ENCODE assay signal across 27 mouse cellular contexts in the genomic region with DNA sequence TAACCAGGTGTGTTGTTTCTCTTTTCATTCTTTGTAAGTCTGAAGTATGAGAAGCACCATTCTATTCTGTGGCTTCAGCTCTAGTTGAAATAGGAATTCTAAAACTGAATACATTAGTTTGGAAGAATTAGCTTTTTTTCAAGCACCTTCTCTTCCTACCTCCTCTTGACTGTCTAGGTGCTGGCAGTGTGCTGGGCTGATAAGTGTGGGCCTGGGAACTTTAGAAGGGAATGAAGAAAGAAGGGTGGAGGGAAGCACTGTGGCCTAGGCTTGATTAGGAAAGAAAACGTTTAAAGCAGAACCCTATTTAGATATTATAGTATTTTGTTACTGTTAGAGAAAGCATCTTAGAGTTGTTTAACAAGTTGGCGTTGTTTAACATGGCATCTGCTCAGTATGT. TPM values are rescaled to one million over a fixed set of nuclear protein-coding genes. Genes with fewer than 3 reads are reported as not detected.
A peak's percentile ranks its signal among the peaks of the same experiment; 100 is the strongest.
DNase-seq lines count a peak whose midpoint lies in the region; ATAC-seq and TF ChIP-seq lines count a peak whose summit lies in the region.
"Had no signal": no experiment of that assay in that cellular context is flagged by ENCODE, and none has a peak within 500 bp of the region (broad histone marks: within the 10 kb centered on the region; RNA-seq: fewer than 3 reads in every experiment).

No protein-coding gene starts in this region.

- H3K79me2 ChIP-seq in CH12.LX (replicated peaks; ENCODE audit: control insufficient read depth, extremely low read depth, insufficient read depth, poor library complexity, severe bottlenecking): peaks cover 74% of the 10 kb centered on the region

- in situ Hi-C loops in CH12.LX (cut with MboI; ENCODE audit: low pct_ligation_motif_present, low pct_unique_long_range_greater_than_20kb, low sequenced_read_pairs): loop anchor here (5.0 kb wide), 1 partner anchor 49 kb away; no protein-coding TSS in a partner anchor

- peak overlapping the region; percentile 99 for H3K4me3 ChIP-seq in erythroblast, embryonic 14.5 days (replicated peaks)
- H3K4me3 ChIP-seq in CH12.LX (replicated peaks in 1 of 3; ENCODE audit: low read depth in 2 of 3, low read length in 2 of 3, poor library complexity in 1 of 3): no peak overlapping the region
- H3K4me3 ChIP-seq in liver, embryonic 11.5 days (ENCODE audit: low read depth, low read length): no peak overlapping the region
- H3K4me3 ChIP-seq in liver, embryonic 16.5 days (ENCODE audit: low read depth, low read length): peak overlapping the region; percentile 29
- no peak overlapping the region for H3K4me3 ChIP-seq in kidney, adult 2 months (ENCODE audit: insufficient read depth, low read depth, low read length)
- H3K4me3 ChIP-seq: heart, adult 2 months; heart, embryonic 15.5 days; limb, embryonic 10.5 days; limb, embryonic 15.5 days; lung, embryonic 15.5 days; neural tube, embryonic 15.5 days had no signal

- no peak for TF ChIP-seq POLR2A in CH12.LX (IDR thresholded peaks at IDR 0.05; ENCODE audit: low read depth, low read length)
- no peak for TF ChIP-seq POLR2A in kidney, adult 2 months (IDR thresholded peaks at IDR 0.05; ENCODE audit: low read depth, low read length)

- TF ChIP-seq EP300 in CH12.LX (IDR thresholded peaks at IDR 0.05; ENCODE audit: low read length): no peak

- no peaks in the 10 kb centered on the region for H3K27me3 ChIP-seq in erythroblast, embryonic 14.5 days (ENCODE audit: control insufficient read depth)
- H3K27me3 ChIP-seq in CH12.LX (replicated peaks): no peaks in the 10 kb centered on the region
- no peaks in the 10 kb centered on the region for H3K27me3 ChIP-seq in liver, embryonic 11.5 days (replicated peaks; ENCODE audit: control insufficient read depth, insufficient read depth, low read length)
- no peaks in the 10 kb centered on the region for H3K27me3 ChIP-seq in liver, embryonic 16.5 days (ENCODE audit: control insufficient read depth, insufficient read depth, low read depth, low read length)
- H3K27me3 ChIP-seq in kidney, adult 2 months (replicated peaks; ENCODE audit: control insufficient read depth, insufficient read depth, low read length): no peaks in the 10 kb centered on the region
- H3K27me3 ChIP-seq: heart, embryonic 15.5 days; limb, embryonic 15.5 days; lung, embryonic 15.5 days; neural tube, embryonic 15.5 days; Patski had no signal

- dilution Hi-C loops in CH12.LX (cut with MboI; ENCODE audit: extremely low pct_ligation_motif_present, extremely low pct_unique_long_range_greater_than_20kb, low sequenced_read_pairs): no loop called here

- no peak for DNase-seq in CH12.LX (ENCODE audit: extremely low read depth)
- DNase-seq in liver, embryonic 11.5 days (ENCODE audit: low spot score): no peak
- DNase-seq in urinary bladder, postnatal 36 days (ENCODE audit: low spot score in 2 of 2): no peak
- DNase-seq in kidney, adult 2 months: no peak
- DNase-seq: adrenal gland, postnatal 14 days; cerebellum, adult 18-20 months; cerebellum, postnatal 10 days; forebrain, postnatal 0 days; gastrocnemius, postnatal 14 days; heart, adult 2 months; kidney, adult 8-10 months; kidney, postnatal 4 days; retina, postnatal 1 day; right cerebral cortex, postnatal 14 days had no signal

- H3K36me3 ChIP-seq in erythroblast, embryonic 14.5 days (ENCODE audit: control insufficient read depth): peaks cover 87% of the 10 kb centered on the region
- H3K36me3 ChIP-seq in CH12.LX (replicated peaks in 1 of 2; ENCODE audit: control insufficient read depth in 1 of 2, insufficient read depth in 1 of 2, low read length in 1 of 2): peaks cover 20 to 34% of the 10 kb centered on the region in 2 experiments
- peaks cover 4% of the 10 kb centered on the region; the same call in 1 of the 2 replicates for H3K36me3 ChIP-seq in liver, embryonic 11.5 days (ENCODE audit: control insufficient read depth, insufficient read depth, low read length)
- H3K36me3 ChIP-seq in liver, embryonic 16.5 days (ENCODE audit: control insufficient read depth, insufficient read depth): peaks cover 28% of the 10 kb centered on the region
- H3K36me3 ChIP-seq in kidney, adult 2 months (ENCODE audit: control insufficient read depth, insufficient read depth, low read length): no peaks in the 10 kb centered on the region

- no peak; the same call in 1 of the 2 replicates for ATAC-seq in erythroblast, adult 5-6 weeks (replicated peaks; ENCODE audit: low FRiP score, poor library complexity, severe bottlenecking)
- peak; percentile 66; the same call in 1 of the 2 replicates for ATAC-seq in liver, embryonic 11.5 days (replicated peaks; ENCODE audit: low FRiP score)
- ATAC-seq in liver, embryonic 16.5 days (ENCODE audit: low read depth): peak; percentile 74
- ATAC-seq in activated CD4-positive, CD25-positive, alpha-beta regulatory T cell, adult 4 months: no peak
- ATAC-seq: forebrain, postnatal 0 days; hindbrain, embryonic 16.5 days; Patski had no signal

- no peak for TF ChIP-seq CTCF in CH12.LX (conservative IDR thresholded peaks at IDR 0.05 in 1 of 2, IDR thresholded peaks at IDR 0.05 in 1 of 2; ENCODE audit: low read depth in 2 of 2, low read length in 2 of 2)
- TF ChIP-seq CTCF in kidney, adult 2 months (conservative IDR thresholded peaks at IDR 0.05; ENCODE audit: insufficient read depth, insufficient read length, low read depth, low read length): no peak

- no peak for TF ChIP-seq RAD21 in CH12.LX (IDR thresholded peaks at IDR 0.05; ENCODE audit: low read depth, low read length)

- H3K27ac ChIP-seq in CH12.LX (ENCODE audit: insufficient read depth, low read depth): no peak overlapping the region
- H3K27ac ChIP-seq in liver, embryonic 11.5 days (ENCODE audit: low read depth, low read length): no peak overlapping the region
- H3K27ac ChIP-seq in liver, embryonic 16.5 days (ENCODE audit: low read length): peak overlapping the region; percentile 55; the same call in 1 of the 2 replicates
- H3K27ac ChIP-seq in kidney, adult 2 months (ENCODE audit: insufficient read depth, low read depth, low read length): no peak overlapping the region
- H3K27ac ChIP-seq: heart, adult 2 months; heart, embryonic 15.5 days; kidney, postnatal 0 days; limb, embryonic 10.5 days; limb, embryonic 15.5 days; lung, embryonic 15.5 days; neural tube, embryonic 15.5 days had no signal

- H3K9ac ChIP-seq in CH12.LX (ENCODE audit: insufficient read depth, low read depth): peak overlapping the region; percentile 51; the same call in 1 of the 2 replicates
- H3K9ac ChIP-seq in liver, embryonic 11.5 days (ENCODE audit: low read depth, low read length): no peak overlapping the region
- no peak overlapping the region for H3K9ac ChIP-seq in liver, embryonic 16.5 days (ENCODE audit: low read depth, low read length)
- H3K9ac ChIP-seq: forebrain, postnatal 0 days; heart, embryonic 15.5 days; limb, embryonic 15.5 days; lung, embryonic 15.5 days; neural tube, embryonic 15.5 days had no signal

- 67% methylated on average over 2 of the region's 2 CpGs for WGBS in liver, embryonic 11.5 days
- WGBS in liver, embryonic 16.5 days (ENCODE audit: insufficient replicate concordance): 33% methylated on average over 2 of the region's 2 CpGs
- WGBS in kidney, adult 2 months: 64% methylated on average over 2 of the region's 2 CpGs

- H3K4me2 ChIP-seq in CH12.LX (ENCODE audit: insufficient read depth, low read depth, poor library complexity, severe bottlenecking): peak overlapping the region; percentile 82
- H3K4me2 ChIP-seq in liver, embryonic 11.5 days: peak overlapping the region; percentile 49
- H3K4me2 ChIP-seq in liver, embryonic 16.5 days (ENCODE audit: low read depth, low read length): peak overlapping the region; percentile 55
- H3K4me2 ChIP-seq: heart, embryonic 15.5 days; limb, embryonic 15.5 days; lung, embryonic 15.5 days; midbrain, embryonic 11.5 days; neural tube, embryonic 15.5 days had no signal

- H3K4me1 ChIP-seq in erythroblast, embryonic 14.5 days (ENCODE audit: control insufficient read depth): peaks cover 77% of the 10 kb centered on the region
- peaks cover 12 to 43% of the 10 kb centered on the region in 2 experiments; a peak in 3 of 4 replicates for H3K4me1 ChIP-seq in CH12.LX (ENCODE audit: control insufficient read depth in 1 of 2, insufficient read depth in 2 of 2)
- peaks cover 27% of the 10 kb centered on the region for H3K4me1 ChIP-seq in liver, embryonic 11.5 days (replicated peaks; ENCODE audit: control insufficient read depth, insufficient read depth, low read length)
- H3K4me1 ChIP-seq in liver, embryonic 16.5 days (ENCODE audit: control insufficient read depth, low read depth, low read length): peaks cover 33% of the 10 kb centered on the region
- H3K4me1 ChIP-seq in kidney, adult 2 months (ENCODE audit: control insufficient read depth, insufficient read depth, low read length): peaks cover 8% of the 10 kb centered on the region; the same call in 1 of the 2 replicates

- H3K9me3 ChIP-seq in erythroblast, embryonic 14.5 days (ENCODE audit: control insufficient read depth, low read length): no peaks in the 10 kb centered on the region
- H3K9me3 ChIP-seq in CH12.LX (replicated peaks; ENCODE audit: low read length): no peaks in the 10 kb centered on the region
- H3K9me3 ChIP-seq in liver, embryonic 11.5 days (ENCODE audit: control insufficient read depth, low read length): no peaks in the 10 kb centered on the region
- no peaks in the 10 kb centered on the region for H3K9me3 ChIP-seq in liver, embryonic 16.5 days (replicated peaks; ENCODE audit: control insufficient read depth, low read length)
- H3K9me3 ChIP-seq: heart, embryonic 15.5 days; limb, embryonic 10.5 days; limb, embryonic 15.5 days; lung, embryonic 15.5 days; neural tube, embryonic 15.5 days had no signal

TF ChIP-seq in CH12.LX, 34 proteins besides CTCF, POLR2A, EP300 and RAD21 (continues in another document):
- TF ChIP-seq ELF1 (IDR thresholded peaks at IDR 0.05; ENCODE audit: low read depth, low read length): no peak
- no peak for TF ChIP-seq ZC3H11A (IDR thresholded peaks at IDR 0.05; ENCODE audit: low read depth, low read length)
- TF ChIP-seq ZNF384 (IDR thresholded peaks at IDR 0.05; ENCODE audit: low read depth, low read length): no peak
- TF ChIP-seq RCOR1 (conservative IDR thresholded peaks at IDR 0.05; ENCODE audit: low read depth, low read length): no peak
- TF ChIP-seq GABPA (IDR thresholded peaks at IDR 0.05; ENCODE audit: insufficient replicate concordance, low read depth, low read length): no peak

RNA-seq across cellular contexts. Expression of a gene that starts 5.5 kb away (rescaled TPM):
- 38.8 and 42.7 TPM in 2 replicates for polyA plus RNA-seq in erythroblast, embryonic 14.5 days (2012)
- 145 and 146 TPM in 2 replicates for total RNA-seq in erythroblast, adult 5-6 weeks (2015; ENCODE audit: low replicate concordance)
- 336 and 395 TPM in 2 replicates for total RNA-seq in erythroblast, adult 5-6 weeks (2017; ENCODE audit: low replicate concordance)
- total RNA-seq in CH12.LX (2012; rRNA removed) (91.3 and 150 TPM in 2 replicates), CH12.LX (2014; rRNA removed) (89.8 and 91.4 TPM in 2 replicates)
- 299 and 312 TPM in 2 replicates for polyA plus RNA-seq in CH12.LX (2012; ENCODE audit: insufficient read length, low read depth)
- 84.1 and 89.8 TPM in 2 replicates for polyA plus RNA-seq in liver, embryonic 11.5 days (2014; fragmentation: Nextera tagmentation; extraction: Ambion mirVana)
- polyA plus RNA-seq in liver, embryonic 16.5 days (2015; fragmentation: Nextera tagmentation; extraction: Ambion mirVana): 55.7 and 60.3 TPM in 2 replicates
- 7.0 and 9.2 TPM in 2 replicates for polyA plus RNA-seq in kidney, adult 2 months (2012; rRNA removed)
- 10 to 100 TPM; 74.7 to 77.4 TPM for polyA plus RNA-seq in activated CD4-positive, CD25-positive, alpha-beta regulatory T cell, adult 4 months (2017; shearing (Covaris generic))

Comparison
In these comparisons a context has a peak if more than half of its experiments do, and no peak if none do; other contexts are left out.
1. H3K4me3 ChIP-seq: peak in erythroblast, embryonic 14.5 days (single experiment) and liver, embryonic 16.5 days (single experiment); none in CH12.LX (0 of 3), liver, embryonic 11.5 days (single experiment) and kidney, adult 2 months (single experiment).
2. ATAC-seq: peak in liver, embryonic 11.5 days (single experiment) and liver, embryonic 16.5 days (single experiment); none in erythroblast, adult 5-6 weeks (single experiment) and activated CD4-positive, CD25-positive, alpha-beta regulatory T cell, adult 4 months (single experiment).
3. Peak in every context shown above with its lines, with median percentiles within 50 percentile points of each other: H3K4me2 ChIP-seq.